Mouse (Mus musculus): ENCODE data around the gene Olfr750. TPM values are rescaled to one million over a fixed set of nuclear protein-coding genes. Genes with fewer than 3 reads are reported as not detected.

Olfr750 gene
- total and polyA plus RNA-seq, 3 experiments, result not detected

DNA sequence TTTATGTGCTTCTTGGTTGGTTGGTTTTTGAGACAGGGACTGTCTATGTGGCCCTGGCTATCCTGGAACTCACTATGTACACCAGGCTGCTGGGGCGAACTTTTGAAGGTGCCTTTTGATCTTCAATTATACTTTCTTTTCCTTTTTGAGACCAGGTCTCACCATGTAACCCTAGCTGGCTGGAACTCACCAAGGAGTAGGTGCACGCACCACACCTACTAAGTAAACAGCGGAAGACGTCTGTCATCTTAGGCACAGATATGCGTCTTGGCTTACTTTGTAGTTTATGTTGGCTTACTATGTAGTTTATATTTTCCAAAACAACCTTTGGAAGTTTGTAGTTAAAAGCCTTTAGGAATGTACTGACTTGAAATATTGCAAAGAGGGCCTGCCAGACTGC, 5.3 kb downstream of the Olfr750 start:
- Histone ChIP-seq H3K4me3 (replicated peaks in 1 of 3; ENCODE audit: low read depth in 2 of 3, low read length in 2 of 3, poor library complexity in 1 of 3) (no peak overlapping the region), H3K27me3 (replicated peaks) (peaks cover 8% of the 10 kb centered on the region), H3K9me3 (replicated peaks; ENCODE audit: low read length) (no peaks in the 10 kb centered on the region), H3K27ac (ENCODE audit: insufficient read depth, low read depth) (no peak overlapping the region), H3K36me3 (replicated peaks in 1 of 2; ENCODE audit: control insufficient read depth in 1 of 2, insufficient read depth in 1 of 2, low read length in 1 of 2) (no peaks in the 10 kb centered on the region), H3K4me2 (ENCODE audit: insufficient read depth, low read depth, poor library complexity, severe bottlenecking) (no peak overlapping the region), H3K4me1 (ENCODE audit: control insufficient read depth in 1 of 2, insufficient read depth in 2 of 2) (peaks cover 5% of the 10 kb centered on the region in 2 experiments; a peak in 2 of 4 replicates), H3K79me2 (replicated peaks; ENCODE audit: control insufficient read depth, extremely low read depth, insufficient read depth, poor library complexity, severe bottlenecking) (no peaks in the 10 kb centered on the region), H3K9ac (ENCODE audit: insufficient read depth, low read depth) (no peak overlapping the region)
- in situ Hi-C loops (cut with MboI; ENCODE audit: low pct_ligation_motif_present, low pct_unique_long_range_greater_than_20kb, low sequenced_read_pairs) (loop anchor here (10.0 kb wide), 2 partner anchors 134 to 264 kb away; partner anchors contain the start of genes Ccnb1ip1, Parp2, Pip4p1 and Pnp), dilution Hi-C loops (cut with MboI; ENCODE audit: extremely low pct_ligation_motif_present, extremely low pct_unique_long_range_greater_than_20kb, low sequenced_read_pairs) (no loop called here)
- TF ChIP-seq USF2 (conservative IDR thresholded peaks at IDR 0.05; ENCODE audit: low read depth, low read length) (no peak), UBTF (IDR thresholded peaks at IDR 0.05; ENCODE audit: low read depth, low read length) (no peak), ETS1 (conservative IDR thresholded peaks at IDR 0.05; ENCODE audit: low read depth, low read length) (no peak), CHD1 (IDR thresholded peaks at IDR 0.05; ENCODE audit: low read depth, low read length) (no peak), MYC (IDR thresholded peaks at IDR 0.05; ENCODE audit: low read depth, low read length) (no peak), JUND (conservative IDR thresholded peaks at IDR 0.05; ENCODE audit: low read depth, low read length) (no peak), MAFK (IDR thresholded peaks at IDR 0.05; ENCODE audit: insufficient replicate concordance, low read length) (no peak), TCF12 (IDR thresholded peaks at IDR 0.05; ENCODE audit: low read depth, low read length) (no peak), CTCF (conservative IDR thresholded peaks at IDR 0.05 in 1 of 2, IDR thresholded peaks at IDR 0.05 in 1 of 2; ENCODE audit: low read depth in 2 of 2, low read length in 2 of 2) (no peak), ZMIZ1 (IDR thresholded peaks at IDR 0.05; ENCODE audit: low read depth, low read length) (no peak), IRF4 (IDR thresholded peaks at IDR 0.05; ENCODE audit: low read depth, low read length) (no peak), MEF2A (IDR thresholded peaks at IDR 0.05; ENCODE audit: borderline replicate concordance, low read depth, low read length) (no peak), JUN (IDR thresholded peaks at IDR 0.05; ENCODE audit: insufficient read depth, low read depth, low read length) (no peak), GABPA (IDR thresholded peaks at IDR 0.05; ENCODE audit: insufficient replicate concordance, low read depth, low read length) (no peak), E2F4 (IDR thresholded peaks at IDR 0.05; ENCODE audit: insufficient replicate concordance, low read depth, low read length) (no peak), HCFC1 (IDR thresholded peaks at IDR 0.05; ENCODE audit: low read depth, low read length) (no peak), BHLHE40 (IDR thresholded peaks at IDR 0.05; ENCODE audit: low read depth, low read length) (no peak)
- no peak for DNase-seq (ENCODE audit: extremely low read depth)

DNA sequence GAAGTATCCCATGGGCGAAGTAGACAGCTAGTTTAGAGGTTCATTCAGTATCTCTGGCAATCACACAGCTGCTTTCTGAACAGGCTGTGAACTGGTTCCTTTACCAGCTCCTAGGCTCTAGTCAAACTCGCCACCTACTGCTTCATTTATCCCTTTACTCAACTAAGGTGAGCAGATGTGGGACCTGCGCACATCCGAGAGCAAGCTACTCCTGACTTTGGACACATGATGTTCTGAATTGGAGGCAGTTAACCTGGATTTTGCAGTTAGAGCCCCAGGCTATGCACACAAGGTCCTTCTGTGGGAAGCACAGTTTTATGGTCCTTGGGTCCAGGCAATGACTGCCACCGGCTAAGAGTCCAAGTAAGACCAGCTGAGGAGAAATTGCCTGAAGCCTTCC, 13.5 kb downstream of the Olfr750 start:
- Histone ChIP-seq H3K27me3 (replicated peaks) (no peaks in the 10 kb centered on the region), H3K27ac (ENCODE audit: insufficient read depth, low read depth) (no peak overlapping the region), H3K9me3 (replicated peaks; ENCODE audit: low read length) (no peaks in the 10 kb centered on the region), H3K4me1 (ENCODE audit: control insufficient read depth in 1 of 2, insufficient read depth in 2 of 2) (peaks cover 0 to 17% of the 10 kb centered on the region in 2 experiments; a peak in 3 of 4 replicates), H3K4me2 (ENCODE audit: insufficient read depth, low read depth, poor library complexity, severe bottlenecking) (no peak overlapping the region), H3K79me2 (replicated peaks; ENCODE audit: control insufficient read depth, extremely low read depth, insufficient read depth, poor library complexity, severe bottlenecking) (no peaks in the 10 kb centered on the region), H3K36me3 (replicated peaks in 1 of 2; ENCODE audit: control insufficient read depth in 1 of 2, insufficient read depth in 1 of 2, low read length in 1 of 2) (no peaks in the 10 kb centered on the region), H3K4me3 (replicated peaks in 1 of 3; ENCODE audit: low read depth in 2 of 3, low read length in 2 of 3, poor library complexity in 1 of 3) (no peak overlapping the region), H3K9ac (ENCODE audit: insufficient read depth, low read depth) (no peak overlapping the region)
- no peak for TF ChIP-seq BHLHE40 (IDR thresholded peaks at IDR 0.05; ENCODE audit: low read depth, low read length)
- TF ChIP-seq ELF1 (IDR thresholded peaks at IDR 0.05; ENCODE audit: low read depth, low read length), result no peak
- no peak for TF ChIP-seq GABPA (IDR thresholded peaks at IDR 0.05; ENCODE audit: insufficient replicate concordance, low read depth, low read length)
- TF ChIP-seq EP300 (IDR thresholded peaks at IDR 0.05; ENCODE audit: low read length), result no peak
- TF ChIP-seq ZC3H11A (IDR thresholded peaks at IDR 0.05; ENCODE audit: low read depth, low read length), result no peak
- TF ChIP-seq E2F4 (IDR thresholded peaks at IDR 0.05; ENCODE audit: insufficient replicate concordance, low read depth, low read length), result no peak
- TF ChIP-seq PAX5 (IDR thresholded peaks at IDR 0.05; ENCODE audit: low read length), result no peak
- TF ChIP-seq USF2 (conservative IDR thresholded peaks at IDR 0.05; ENCODE audit: low read depth, low read length), result no peak
- TF ChIP-seq RCOR1 (conservative IDR thresholded peaks at IDR 0.05; ENCODE audit: low read depth, low read length), result no peak
- no peak for TF ChIP-seq CHD2 (IDR thresholded peaks at IDR 0.05; ENCODE audit: low read length)
- no peak for TF ChIP-seq POLR2AphosphoS2 (IDR thresholded peaks at IDR 0.05; ENCODE audit: low read depth, low read length)
- no peak for TF ChIP-seq KAT2A (IDR thresholded peaks at IDR 0.05; ENCODE audit: insufficient replicate concordance, low read length)
- no peak for TF ChIP-seq HCFC1 (IDR thresholded peaks at IDR 0.05; ENCODE audit: low read depth, low read length)
- TF ChIP-seq MAZ (IDR thresholded peaks at IDR 0.05; ENCODE audit: low read depth, low read length), result no peak
- in situ Hi-C loops (cut with MboI; ENCODE audit: low pct_ligation_motif_present, low pct_unique_long_range_greater_than_20kb, low sequenced_read_pairs), result loop anchor here (5.0 to 10.0 kb wide), 3 partner anchors 38 to 256 kb away; partner anchors contain the start of genes Ccnb1ip1, Parp2, Pip4p1 and Pnp
- dilution Hi-C loops (cut with MboI; ENCODE audit: extremely low pct_ligation_motif_present, extremely low pct_unique_long_range_greater_than_20kb, low sequenced_read_pairs), result no loop called here
- no peak for DNase-seq (ENCODE audit: extremely low read depth)
